Mouse (Mus musculus) lung, postnatal 0 days (tissue): ENCODE results near the gene Shtn1.

Experiments
- CTCF ChIP-seq: IDR thresholded peaks from 2 replicates; pipeline ENCODE4 v1.5.1; 2016; ENCODE audit warnings: antibody characterized with exemption, mild to moderate bottlenecking
- EP300 ChIP-seq: IDR thresholded peaks from 2 replicates; pipeline ENCODE4 v1.6.1; 2016; ENCODE audit warnings: antibody characterized with exemption, mild to moderate bottlenecking, control low read depth

DNA sequence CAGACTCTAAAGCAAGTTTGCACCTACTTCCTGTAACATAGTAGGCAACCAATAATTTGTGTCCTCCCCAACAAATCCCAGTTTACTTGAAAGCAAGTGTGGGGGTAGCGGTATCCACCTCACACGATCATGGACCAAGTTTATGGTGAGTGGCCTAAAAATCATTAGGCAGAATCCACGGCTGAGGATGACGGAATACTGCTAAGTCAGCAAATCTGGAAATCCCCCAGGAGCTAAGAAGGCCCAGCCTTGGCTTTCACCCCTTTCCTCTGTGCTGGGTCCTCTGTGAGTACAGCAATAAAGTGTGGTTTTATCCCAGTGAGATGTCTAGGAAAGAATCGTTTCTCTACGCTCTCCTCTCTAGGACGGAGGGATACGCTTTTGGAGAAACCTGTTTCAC, 121.1 kb downstream of the Shtn1 start:
- no peak for TF ChIP-seq CTCF
- no peak for TF ChIP-seq EP300
